Mouse (Mus musculus) heart, embryonic 16.5 days (tissue): ENCODE measurements around the gene Akr1b10. TPM values are rescaled to one million over a fixed set of nuclear protein-coding genes. Genes with fewer than 3 reads are reported as not detected.
"Not testable (repeated sequence)": the region's sequence is repeated elsewhere in the genome, so short reads cannot be mapped to it uniquely, and the experiment has no call there.

Experiments
- ATAC-seq: fragments of 200-750 bp; cut with Nextera tagmentation; replicated peaks from 2 replicates; pipeline ENCODE4 v1.8.0; 2017; ENCODE audit warnings: moderate number of reproducible peaks; ENCODE audit not compliant: insufficient read depth, low FRiP score; ENCODE audit errors: extremely low read depth
- H3K27ac ChIP-seq: fragments of 300-500 bp; sonication (generic); 2 replicates; pipeline ENCODE4 v1.5.1; 2014; ENCODE audit warnings: mild to moderate bottlenecking, low read length, control low read depth, moderate library complexity
- H3K27me3 ChIP-seq: fragments of 300-500 bp; sonication (generic); 2 replicates; pipeline ENCODE4 v1.6.1; 2014; ENCODE audit warnings: low read length, mixed read lengths; ENCODE audit not compliant: control insufficient read depth, insufficient read depth
- H3K36me3 ChIP-seq: fragments of 300-500 bp; sonication (generic); 2 replicates; pipeline ENCODE4 v1.6.1; 2014; ENCODE audit not compliant: control insufficient read depth, insufficient read depth
- H3K4me1 ChIP-seq: fragments of 300-500 bp; sonication (generic); 2 replicates; pipeline ENCODE4 v1.6.1; 2014; ENCODE audit warnings: low read length, mixed read lengths; ENCODE audit not compliant: control insufficient read depth, insufficient read depth
- H3K4me2 ChIP-seq: fragments of 300-500 bp; sonication (generic); 2 replicates; pipeline ENCODE4 v1.6.1; 2014; ENCODE audit warnings: low read depth, mild to moderate bottlenecking, control low read depth, low read length
- H3K4me3 ChIP-seq: fragments of 300-500 bp; sonication (generic); 2 replicates; pipeline ENCODE4 v1.5.1; 2014; ENCODE audit warnings: mild to moderate bottlenecking, control low read depth, low read length
- H3K9ac ChIP-seq: fragments of 300-500 bp; sonication (generic); 2 replicates; pipeline ENCODE4 v1.6.1; 2014; ENCODE audit warnings: low read length, control low read depth
- H3K9me3 ChIP-seq: fragments of 300-500 bp; sonication (generic); replicated peaks from 2 replicates; pipeline ENCODE4 v1.6.1; 2016; ENCODE audit warnings: low read length; ENCODE audit not compliant: control insufficient read depth
- WGBS: fragments of 180-500 bp; shearing (Covaris S2); extraction: QIAGEN DNeasy Blood & Tissue Kit; methylation state at CpG from one replicate; pipeline ENCODE4 v1.1.7; 2014; 5-methylcytosine and 5-hydroxymethylcytosine counted together
- polyA plus RNA-seq: library from polyadenylated mRNA; unstranded; fragments of >200 nt; fragmentation: Nextera tagmentation; extraction: Ambion mirVana; gene quantifications from 2 replicates; pipeline ENCODE4 v1.2.1, GENCODE M21; 2015

Akr1b10 gene
- polyA plus RNA-seq, 1 experiment from 2014 or later = 68.3 TPM

DNA sequence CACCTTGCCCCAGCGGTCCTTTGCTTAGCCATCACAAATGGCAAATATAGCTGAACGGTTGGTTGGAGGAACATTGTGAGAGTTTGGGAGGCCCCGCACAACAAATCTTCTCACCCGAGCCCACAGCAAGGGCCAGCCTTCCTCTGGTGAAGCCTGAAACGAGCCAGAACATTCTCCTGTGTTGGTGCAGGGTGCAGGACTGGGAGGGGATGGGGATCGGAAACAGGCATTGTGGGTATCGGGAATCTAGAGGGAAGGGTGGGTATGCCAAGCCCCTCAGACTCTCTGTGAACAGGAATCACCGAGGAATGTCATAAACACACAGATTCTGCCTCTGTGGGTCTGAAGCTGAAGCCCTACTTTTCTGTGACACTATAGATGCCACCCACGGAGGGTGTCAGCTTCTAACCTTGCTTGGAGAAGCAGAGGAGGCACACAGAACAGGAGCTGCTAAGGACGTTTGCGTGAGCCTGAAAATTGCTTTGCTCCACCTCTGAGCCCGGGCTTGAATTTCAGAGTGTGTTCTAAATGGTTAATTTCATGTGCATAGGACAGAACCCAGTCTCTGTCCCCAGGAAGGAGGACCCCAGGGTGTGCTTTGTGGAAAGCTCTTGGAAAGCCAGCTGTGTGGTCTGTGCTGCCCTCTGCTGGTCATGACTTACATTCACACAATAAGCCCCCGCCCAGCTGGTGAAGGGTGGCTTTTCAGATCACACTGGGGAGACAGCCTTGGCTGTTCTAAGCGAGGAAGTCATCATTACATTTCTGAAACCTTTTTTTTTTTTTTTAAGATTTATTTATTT is 37.7 kb upstream of the Akr1b10 start:
- 37% methylated on average over 14 of the region's 14 CpGs for WGBS
- Histone ChIP-seq H3K9me3 (peaks cover 1% of the 10 kb centered on the region; the same call in 1 of the 2 replicates), H3K27ac (no peak overlapping the region), H3K9ac (peak overlapping the region; percentile 28; the same call in 1 of the 2 replicates), H3K36me3 (no peaks in the 10 kb centered on the region), H3K27me3 (no peaks in the 10 kb centered on the region), H3K4me2 (peak overlapping the region; percentile 53), H3K4me3 (0 out of 2 replicates have a peak overlapping the region, but pooled peaks have one; percentile 17), H3K4me1 (peaks cover 15% of the 10 kb centered on the region)
- ATAC-seq = peak; percentile 52

- Histone ChIP-seq H3K4me3 (no peak overlapping the region), H3K9ac (no peak overlapping the region), H3K27ac (no peak overlapping the region), H3K4me1 (peaks cover 10% of the 10 kb centered on the region), H3K27me3 (no peaks in the 10 kb centered on the region), H3K36me3 (no peaks in the 10 kb centered on the region), H3K4me2 (no peak overlapping the region), H3K9me3 (no peaks in the 10 kb centered on the region)
- ATAC-seq = no peak
- 69% methylated on average over 12 of the region's 12 CpGs for WGBS
These were observed 33.9 kb upstream of the Akr1b10 start for GRCm38 (mm10) chr6:34350037-34350699.

GRCm38 (mm10) chr6:34351481-34351880 is 32.5 kb upstream of the Akr1b10 start:
- not testable (repeated sequence) for H3K4me2 ChIP-seq, H3K9me3 ChIP-seq, H3K9ac ChIP-seq, H3K36me3 ChIP-seq, ATAC-seq, H3K4me1 ChIP-seq, H3K4me3 ChIP-seq, H3K27ac ChIP-seq, H3K27me3 ChIP-seq
- WGBS = 30% methylated on average over 10 of the region's 10 CpGs

GRCm38 (mm10) chr6:34352401-34352800 is 31.6 kb upstream of the Akr1b10 start:
- no peak overlapping the region for H3K27ac ChIP-seq
- no peak overlapping the region for H3K4me2 ChIP-seq
- H3K27me3 ChIP-seq = no peaks in the 10 kb centered on the region
- no peaks in the 10 kb centered on the region for H3K9me3 ChIP-seq
- H3K36me3 ChIP-seq = no peaks in the 10 kb centered on the region
- no peak overlapping the region for H3K4me3 ChIP-seq
- WGBS = 88% methylated on average over 3 of the region's 3 CpGs
- H3K9ac ChIP-seq = no peak overlapping the region
- peaks cover 3% of the 10 kb centered on the region; the same call in 1 of the 2 replicates for H3K4me1 ChIP-seq
- ATAC-seq = no peak

DNA sequence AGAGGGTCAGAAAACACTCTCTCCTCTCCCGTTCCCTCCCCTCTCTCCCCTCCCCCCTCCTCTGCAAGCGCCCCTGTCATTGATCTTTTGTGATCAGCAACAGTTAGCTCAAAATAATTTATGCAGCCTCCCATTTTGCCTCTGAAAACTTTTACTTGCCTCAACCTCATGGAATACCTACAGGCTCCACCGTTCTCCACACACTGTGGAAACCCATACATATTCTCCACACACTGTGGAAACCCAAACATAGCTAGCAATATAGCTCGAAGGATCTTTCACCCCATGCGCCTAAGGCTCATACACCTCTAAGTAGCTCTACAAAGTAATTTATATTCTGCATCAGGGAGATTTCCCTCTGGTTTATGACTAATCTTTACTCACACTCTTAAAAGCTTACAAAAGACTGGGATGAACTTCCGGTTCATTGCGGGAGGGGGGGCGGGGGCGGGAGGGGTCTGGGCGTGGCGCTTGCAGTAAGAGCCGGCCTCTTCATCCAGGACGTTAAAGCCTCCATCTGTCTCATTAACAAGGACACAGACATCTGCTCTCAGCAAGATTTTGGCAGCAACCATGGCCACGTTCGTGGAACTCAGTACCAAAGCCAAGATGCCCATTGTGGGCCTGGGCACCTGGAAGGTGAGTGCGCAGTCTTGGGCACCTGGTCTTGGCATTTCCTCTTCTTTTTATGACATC is 30.2 kb upstream of the Akr1b10 start, which contains the start of gene Akr1b8:
TSS of gene Akr1b8 (plus strand) at position 462 of the 696 bp plus-strand sequence.
- peak; percentile 32; the same call in 1 of the 2 replicates for ATAC-seq
- Histone ChIP-seq H3K27me3 (no peaks in the 10 kb centered on the region), H3K27ac (0 out of 2 replicates have a peak within 1 kb of the TSS, but pooled peaks have one; percentile 2), H3K9me3 (no peaks in the 10 kb centered on the region), H3K36me3 (no peaks in the 10 kb centered on the region), H3K4me2 (peak within 1 kb of the TSS; percentile 63), H3K9ac (no peak within 1 kb of the TSS), H3K4me3 (peak within 1 kb of the TSS; percentile 37), H3K4me1 (peaks cover 3% of the 10 kb centered on the region; the same call in 1 of the 2 replicates)
- WGBS = 10% methylated on average over 16 of the region's 16 CpGs

DNA sequence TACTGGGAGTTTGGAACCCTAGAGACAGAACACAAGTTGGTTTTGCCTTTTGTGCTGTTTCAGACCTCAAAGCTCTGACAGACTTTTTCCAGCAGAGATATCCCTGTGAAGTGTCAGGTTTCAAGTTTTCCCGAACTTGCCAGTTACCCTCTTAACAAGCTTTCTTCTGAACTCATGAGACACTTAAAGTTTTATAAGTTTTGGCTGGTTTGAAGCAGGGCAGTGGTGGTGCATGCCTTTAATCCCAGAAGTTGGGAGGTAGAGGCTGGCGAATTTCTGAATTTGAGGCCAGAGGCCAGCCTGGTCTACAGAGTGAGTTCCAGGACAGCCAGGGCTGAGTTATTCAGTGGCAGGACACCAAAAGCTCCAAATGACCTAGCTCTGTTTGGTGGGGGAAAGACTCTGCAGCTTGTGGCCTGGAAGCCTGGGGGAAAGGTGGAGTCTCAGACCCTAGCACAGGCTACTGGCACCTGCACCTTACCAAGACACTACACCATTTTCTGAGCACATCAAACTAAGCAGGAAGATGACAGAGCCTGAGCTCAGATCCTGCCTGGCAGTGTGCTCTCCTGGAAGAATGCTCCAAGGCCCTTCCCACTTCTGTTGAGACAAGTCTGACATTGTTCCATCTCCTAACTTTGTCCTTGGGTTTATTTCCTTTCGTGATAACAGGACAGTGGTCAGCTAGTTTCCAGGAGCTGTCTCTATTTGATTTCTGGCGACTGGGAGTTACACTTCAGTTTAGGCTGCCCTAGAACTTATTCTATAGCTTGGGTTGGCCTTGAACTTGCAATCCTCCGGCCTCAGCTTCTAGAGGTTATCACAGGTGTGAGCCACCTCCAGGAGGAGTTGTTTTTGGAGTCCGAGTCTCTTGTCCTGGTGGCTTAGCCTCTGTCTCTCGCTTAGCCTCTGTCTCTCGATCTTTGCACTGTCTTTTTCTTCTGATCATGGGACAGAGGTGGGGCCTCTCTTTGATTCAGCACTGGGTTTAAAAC is 29.4 kb upstream of the Akr1b10 start:
- Histone ChIP-seq H3K4me1 (peaks cover 3% of the 10 kb centered on the region; the same call in 1 of the 2 replicates), H3K27ac (no peak overlapping the region), H3K36me3 (no peaks in the 10 kb centered on the region), H3K4me2 (peak overlapping the region; percentile 63), H3K27me3 (no peaks in the 10 kb centered on the region), H3K4me3 (peak overlapping the region; percentile 37; the same call in 1 of the 2 replicates), H3K9me3 (no peaks in the 10 kb centered on the region), H3K9ac (no peak overlapping the region)
- 54% methylated on average over 8 of the region's 8 CpGs for WGBS
- ATAC-seq = no peak

- Histone ChIP-seq H3K4me3 (no peak overlapping the region), H3K9ac (no peak overlapping the region), H3K27ac (no peak overlapping the region), H3K4me2 (no peak overlapping the region), H3K9me3 (no peaks in the 10 kb centered on the region), H3K4me1 (peaks cover 3% of the 10 kb centered on the region; the same call in 1 of the 2 replicates), H3K27me3 (no peaks in the 10 kb centered on the region), H3K36me3 (no peaks in the 10 kb centered on the region)
- 42% methylated on average over 6 of the region's 6 CpGs for WGBS
- no peak for ATAC-seq
These were observed 28.7 kb upstream of the Akr1b10 start for GRCm38 (mm10) chr6:34355349-34355747.

DNA sequence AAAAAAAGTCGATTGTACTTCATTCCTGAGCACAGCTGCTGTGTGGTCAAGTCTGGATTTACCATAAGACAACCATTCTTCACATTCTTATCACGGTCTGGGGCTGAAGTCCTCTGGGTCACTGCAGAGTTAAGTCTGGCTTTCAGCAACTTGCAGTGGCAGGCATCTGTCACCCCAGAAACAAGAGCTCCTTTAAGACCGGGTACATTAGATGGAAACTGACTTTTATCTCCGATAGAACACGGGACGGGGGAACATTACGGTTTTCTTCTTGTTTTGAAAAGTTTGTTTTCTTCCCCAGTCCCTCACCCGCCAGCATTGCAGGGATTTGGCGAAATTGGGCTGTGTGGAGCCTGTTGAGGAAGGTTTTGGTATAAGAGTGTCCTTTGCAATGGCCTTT is 28.2 kb upstream of the Akr1b10 start:
- no peak overlapping the region for H3K4me3 ChIP-seq
- no peak overlapping the region for H3K27ac ChIP-seq
- H3K9ac ChIP-seq = no peak overlapping the region
- H3K4me1 ChIP-seq = peaks cover 3% of the 10 kb centered on the region; the same call in 1 of the 2 replicates
- no peak for ATAC-seq
- no peaks in the 10 kb centered on the region for H3K36me3 ChIP-seq
- H3K27me3 ChIP-seq = no peaks in the 10 kb centered on the region
- WGBS = 58% methylated on average over 9 of the region's 9 CpGs
- no peaks in the 10 kb centered on the region for H3K9me3 ChIP-seq
- no peak overlapping the region for H3K4me2 ChIP-seq
